Mouse (Mus musculus): ENCODE measurements around the gene Myof. TPM values are rescaled to one million over a fixed set of nuclear protein-coding genes. Genes with fewer than 3 reads are reported as not detected.
A peak's percentile ranks its signal among the peaks of the same experiment; 100 is the strongest.

Gene Myof
- polyA plus RNA-seq, 1 experiment = 228 TPM

DNA sequence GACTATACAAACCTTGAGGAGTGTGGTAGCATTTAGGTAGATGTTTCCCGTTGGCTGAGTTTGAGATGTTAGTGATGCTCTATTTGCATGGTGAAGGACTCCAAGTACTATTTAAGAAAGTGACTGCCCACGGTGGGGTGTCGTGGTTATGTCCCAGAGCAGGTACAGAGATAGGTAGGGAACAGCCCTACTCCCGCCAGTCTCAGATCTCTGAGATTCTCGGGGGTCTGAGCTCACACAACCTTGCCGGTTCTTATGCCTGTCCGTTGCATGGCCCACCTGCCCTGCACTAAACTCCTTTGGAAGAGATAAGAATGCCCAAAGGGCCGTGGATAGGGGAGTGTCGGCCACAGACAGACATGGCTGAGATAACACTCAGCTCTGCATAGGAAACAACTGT, 12.2 kb downstream of the Myof start:
- Histone ChIP-seq H3K4me3 (ENCODE audit: insufficient read depth, low read length) (no peak overlapping the region), H3K4me1 (ENCODE audit: control insufficient read depth, insufficient read depth, low read length) (peaks cover 42% of the 10 kb centered on the region), H3K27ac (ENCODE audit: insufficient read depth, low read length) (peak overlapping the region; percentile 32; the same call in 1 of the 2 replicates)
- TF ChIP-seq CTCF (IDR thresholded peaks at IDR 0.05; ENCODE audit: borderline replicate concordance, insufficient read depth, low read length) (no peak), POLR2A (IDR thresholded peaks at IDR 0.05; ENCODE audit: low read depth, low read length) (no peak)

DNA sequence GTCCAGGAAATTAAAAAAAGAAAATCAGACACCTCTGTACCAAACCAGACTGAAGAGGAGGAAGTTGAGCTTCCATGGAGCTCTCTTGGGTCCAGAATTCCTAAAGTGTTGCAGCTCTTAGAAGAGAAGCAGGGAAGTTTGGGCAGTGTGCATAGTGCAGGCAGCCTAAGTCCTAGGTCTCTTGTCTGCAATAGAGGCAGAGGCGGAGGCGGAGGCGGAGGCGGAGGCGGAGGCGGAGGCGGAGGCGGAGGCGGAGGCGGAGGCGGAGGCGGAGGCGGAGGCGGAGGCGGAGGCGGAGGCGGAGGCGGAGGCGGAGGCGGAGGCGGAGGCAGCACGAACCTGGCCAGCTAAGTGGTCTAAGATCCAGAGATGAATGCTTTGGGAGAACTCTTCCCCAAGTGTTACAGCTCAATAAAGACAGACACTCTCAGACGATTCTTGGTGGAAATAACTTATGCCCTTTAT, 12.7 kb downstream of the Myof start:
- TF ChIP-seq CTCF (IDR thresholded peaks at IDR 0.05; ENCODE audit: borderline replicate concordance, insufficient read depth, low read length) (no peak), POLR2A (IDR thresholded peaks at IDR 0.05; ENCODE audit: low read depth, low read length) (peak; percentile 51; the same call in 1 of the 2 replicates)
- Histone ChIP-seq H3K27ac (ENCODE audit: insufficient read depth, low read length) (peak overlapping the region; percentile 39), H3K4me1 (ENCODE audit: control insufficient read depth, insufficient read depth, low read length) (peaks cover 47% of the 10 kb centered on the region), H3K4me3 (ENCODE audit: insufficient read depth, low read length) (no peak overlapping the region)

DNA sequence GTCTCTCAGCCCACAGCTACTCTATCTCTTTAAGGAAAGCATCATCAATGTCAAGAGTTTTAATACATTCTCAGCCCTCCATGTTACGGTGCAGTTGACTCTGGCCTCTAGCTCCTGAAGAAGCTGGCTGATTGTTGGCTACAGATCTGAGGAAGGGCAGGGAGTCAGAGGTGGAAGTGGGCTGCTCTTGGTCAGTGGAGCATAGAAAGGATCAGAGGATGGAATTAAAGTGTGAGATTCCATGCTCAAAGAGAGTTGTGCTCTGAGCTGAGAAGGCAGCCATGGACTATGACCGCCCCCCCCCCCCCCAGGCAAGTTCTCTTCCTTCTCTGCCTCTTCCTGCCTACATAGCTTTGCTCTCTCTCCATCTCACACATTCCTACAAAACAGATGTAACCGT, 13.5 kb downstream of the Myof start:
- no peak for TF ChIP-seq POLR2A (IDR thresholded peaks at IDR 0.05; ENCODE audit: low read depth, low read length)
- no peak for TF ChIP-seq CTCF (IDR thresholded peaks at IDR 0.05; ENCODE audit: borderline replicate concordance, insufficient read depth, low read length)
- Histone ChIP-seq H3K4me1 (ENCODE audit: control insufficient read depth, insufficient read depth, low read length) (peaks cover 52% of the 10 kb centered on the region), H3K27ac (ENCODE audit: insufficient read depth, low read length) (peak overlapping the region; percentile 39), H3K4me3 (ENCODE audit: insufficient read depth, low read length) (no peak overlapping the region)

DNA sequence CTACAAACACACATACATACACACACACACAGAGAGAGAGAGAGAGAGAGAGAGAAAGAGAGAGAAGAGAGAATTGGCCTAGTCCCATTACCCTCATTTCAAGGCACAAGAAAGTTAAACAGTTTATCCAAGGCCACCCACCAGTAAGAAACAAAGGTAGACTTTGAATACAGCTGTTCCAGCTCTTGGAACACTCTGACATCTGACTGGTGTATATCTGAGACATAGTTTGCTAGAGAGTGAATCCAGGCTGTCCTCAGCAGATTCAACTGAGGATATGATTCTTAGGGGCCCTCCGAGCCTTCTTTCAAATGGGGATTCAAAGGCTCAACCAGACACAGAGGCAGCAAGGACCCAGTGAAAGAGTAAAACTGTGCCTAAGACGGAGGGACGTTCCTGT, 14.1 kb downstream of the Myof start:
- H3K4me1 ChIP-seq (ENCODE audit: control insufficient read depth, insufficient read depth, low read length) = peaks cover 57% of the 10 kb centered on the region
- TF ChIP-seq CTCF (IDR thresholded peaks at IDR 0.05; ENCODE audit: borderline replicate concordance, insufficient read depth, low read length) = no peak
- no peak for TF ChIP-seq POLR2A (IDR thresholded peaks at IDR 0.05; ENCODE audit: low read depth, low read length)
- H3K27ac ChIP-seq (ENCODE audit: insufficient read depth, low read length) = peak overlapping the region; percentile 39
- H3K4me3 ChIP-seq (ENCODE audit: insufficient read depth, low read length) = no peak overlapping the region

DNA sequence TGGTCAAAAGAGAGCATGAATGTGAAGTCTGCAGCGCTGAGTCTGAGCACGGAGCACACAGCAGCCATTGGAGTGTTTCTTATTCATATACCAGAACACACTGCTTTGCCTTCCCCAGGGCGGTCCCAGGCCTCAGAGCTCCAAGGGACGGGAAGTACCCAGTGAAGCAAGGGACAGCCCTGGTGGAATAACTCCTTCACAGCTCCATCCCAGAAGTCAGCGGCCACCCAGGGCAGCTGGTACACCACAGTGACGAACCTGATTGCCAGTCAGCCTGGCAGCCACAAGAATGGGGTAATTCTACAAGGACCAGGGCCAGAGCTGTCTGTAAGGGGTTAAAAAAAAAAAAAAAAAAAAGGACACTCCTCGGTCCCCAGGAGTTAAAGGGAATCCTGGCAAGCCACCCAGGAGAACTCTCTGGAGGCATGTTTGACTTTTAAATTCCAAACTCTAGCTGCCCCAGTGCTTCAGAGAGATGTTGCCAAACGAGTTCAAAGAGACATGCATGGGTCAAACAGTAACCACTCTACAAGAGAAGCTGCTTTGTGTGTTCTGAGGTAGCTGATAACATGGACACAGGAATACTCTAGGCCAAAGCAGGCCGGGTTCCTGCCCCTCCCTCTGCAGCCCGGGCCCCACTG, 15.4 kb downstream of the Myof start:
- H3K4me1 ChIP-seq (ENCODE audit: control insufficient read depth, insufficient read depth, low read length) = peaks cover 56% of the 10 kb centered on the region
- TF ChIP-seq POLR2A (IDR thresholded peaks at IDR 0.05; ENCODE audit: low read depth, low read length) = no peak
- no peak for TF ChIP-seq CTCF (IDR thresholded peaks at IDR 0.05; ENCODE audit: borderline replicate concordance, insufficient read depth, low read length)
- no peak overlapping the region for H3K4me3 ChIP-seq (ENCODE audit: insufficient read depth, low read length)
- peak overlapping the region; percentile 100 for H3K27ac ChIP-seq (ENCODE audit: insufficient read depth, low read length)

DNA sequence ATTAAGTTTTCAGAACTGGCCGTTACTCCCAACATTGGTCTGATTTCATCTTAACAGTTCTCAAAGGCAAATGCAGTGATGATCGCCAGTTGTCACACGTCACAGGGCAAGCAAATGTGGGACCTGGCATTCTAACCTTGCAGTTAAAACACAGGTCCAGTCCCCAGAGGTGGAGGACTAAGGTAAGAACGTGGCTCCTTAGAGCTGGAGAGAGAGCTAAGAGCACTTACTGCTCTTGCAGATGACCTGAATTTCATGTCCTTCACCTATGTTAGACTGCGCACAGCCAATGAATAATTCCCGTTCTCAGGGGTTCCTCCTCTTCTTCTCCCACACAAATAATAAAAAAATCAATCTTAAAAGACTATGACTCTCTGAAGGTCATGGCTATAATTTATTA, 16.0 kb downstream of the Myof start:
- no peak for TF ChIP-seq POLR2A (IDR thresholded peaks at IDR 0.05; ENCODE audit: low read depth, low read length)
- no peak for TF ChIP-seq CTCF (IDR thresholded peaks at IDR 0.05; ENCODE audit: borderline replicate concordance, insufficient read depth, low read length)
- peaks cover 54% of the 10 kb centered on the region for H3K4me1 ChIP-seq (ENCODE audit: control insufficient read depth, insufficient read depth, low read length)
- no peak overlapping the region for H3K4me3 ChIP-seq (ENCODE audit: insufficient read depth, low read length)
- H3K27ac ChIP-seq (ENCODE audit: insufficient read depth, low read length) = peak overlapping the region; percentile 100

DNA sequence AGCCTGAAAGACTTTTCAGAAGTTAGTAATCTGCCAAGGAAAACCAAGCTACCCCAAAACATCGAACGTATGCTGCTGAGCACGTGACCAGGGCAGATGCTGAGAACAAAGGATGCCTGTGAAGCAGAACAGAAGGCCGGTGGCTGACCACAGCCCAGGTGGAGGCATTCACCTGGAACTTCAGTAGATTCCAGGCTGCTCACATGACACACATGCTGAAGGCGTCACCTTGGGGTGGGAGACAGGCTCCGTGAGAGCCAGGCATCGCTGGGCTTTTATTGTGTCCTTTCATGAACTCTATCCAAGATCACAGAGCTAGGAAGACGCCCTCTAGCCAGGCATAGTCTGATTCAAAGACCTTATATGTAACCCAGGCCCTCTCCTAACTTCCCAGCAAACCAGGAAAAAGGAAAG, 17.2 kb downstream of the Myof start:
- H3K4me1 ChIP-seq (ENCODE audit: control insufficient read depth, insufficient read depth, low read length) = peaks cover 52% of the 10 kb centered on the region
- TF ChIP-seq CTCF (IDR thresholded peaks at IDR 0.05; ENCODE audit: borderline replicate concordance, insufficient read depth, low read length) (no peak), POLR2A (IDR thresholded peaks at IDR 0.05; ENCODE audit: low read depth, low read length) (no peak)
- no peak overlapping the region for H3K4me3 ChIP-seq (ENCODE audit: insufficient read depth, low read length)
- peak overlapping the region; percentile 100 for H3K27ac ChIP-seq (ENCODE audit: insufficient read depth, low read length)

DNA sequence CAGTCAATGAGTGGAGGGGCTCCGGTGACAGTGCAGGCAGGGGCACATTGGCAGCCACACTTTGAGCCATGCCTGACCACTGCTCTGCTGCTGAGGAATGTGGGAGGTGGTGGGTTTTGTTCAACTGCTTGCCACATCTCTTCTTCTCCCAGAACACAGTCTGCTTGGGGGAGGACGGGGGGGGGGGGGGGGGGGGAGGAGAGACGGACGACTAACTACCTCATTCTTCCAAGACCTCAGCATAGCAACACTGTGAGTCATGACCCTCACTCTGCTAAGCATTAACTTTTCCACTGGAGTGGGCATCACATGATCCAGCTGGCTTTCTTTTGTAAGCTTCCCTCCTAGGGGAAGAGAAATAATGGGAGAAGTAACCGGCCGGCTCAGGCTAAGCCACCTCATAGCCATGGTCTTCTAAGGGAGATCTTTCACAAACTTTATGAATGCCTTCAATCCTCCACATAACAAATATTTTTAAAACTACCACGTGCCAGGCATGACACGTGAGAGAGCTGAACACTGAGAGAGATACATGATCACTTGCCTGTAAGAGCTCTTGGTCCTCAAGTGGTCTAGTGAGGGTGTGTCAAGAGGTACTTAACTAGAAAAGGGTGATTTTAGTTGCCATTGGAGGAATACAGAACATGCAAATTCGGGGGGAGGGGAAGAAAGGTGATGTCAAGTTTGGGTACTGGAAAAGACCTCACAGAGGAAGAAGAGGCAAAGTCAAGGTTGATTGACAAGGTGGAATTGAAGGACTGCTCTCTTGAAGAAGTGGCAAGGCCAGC, 17.9 kb downstream of the Myof start:
- Histone ChIP-seq H3K27ac (ENCODE audit: insufficient read depth, low read length) (peak overlapping the region; percentile 100), H3K4me1 (ENCODE audit: control insufficient read depth, insufficient read depth, low read length) (peaks cover 47% of the 10 kb centered on the region)
- TF ChIP-seq CTCF (IDR thresholded peaks at IDR 0.05; ENCODE audit: borderline replicate concordance, insufficient read depth, low read length) (no peak), POLR2A (IDR thresholded peaks at IDR 0.05; ENCODE audit: low read depth, low read length) (peak; percentile 45)

DNA sequence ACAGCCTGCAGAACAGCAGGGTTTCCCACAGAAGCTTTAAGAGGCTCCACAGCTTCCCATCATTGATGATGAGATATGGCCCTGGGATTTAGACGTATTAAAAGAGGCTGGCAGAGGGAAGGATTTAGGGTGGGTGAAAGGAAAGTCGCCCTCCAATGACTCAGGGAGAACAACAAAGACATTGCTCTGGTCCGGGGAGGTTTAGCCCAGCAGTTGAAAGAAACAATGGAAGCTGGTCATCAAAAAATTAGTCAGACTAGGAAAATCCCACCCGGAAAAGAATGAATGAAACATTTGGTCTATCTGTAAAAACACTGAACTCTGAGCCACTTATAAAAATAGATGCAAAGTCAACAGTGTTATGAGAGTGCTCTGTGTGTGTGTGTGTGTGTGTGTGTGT, 19.8 kb downstream of the Myof start:
- Histone ChIP-seq H3K4me1 (ENCODE audit: control insufficient read depth, insufficient read depth, low read length) (peaks cover 35% of the 10 kb centered on the region), H3K27ac (ENCODE audit: insufficient read depth, low read length) (peak overlapping the region; percentile 98), H3K4me3 (ENCODE audit: insufficient read depth, low read length) (no peak overlapping the region)
- TF ChIP-seq CTCF (IDR thresholded peaks at IDR 0.05; ENCODE audit: borderline replicate concordance, insufficient read depth, low read length) (no peak), POLR2A (IDR thresholded peaks at IDR 0.05; ENCODE audit: low read depth, low read length) (no peak)

More for the DNA sequence above, 17.9 kb downstream of the Myof start:
- no peak overlapping the region for H3K4me3 ChIP-seq (ENCODE audit: insufficient read depth, low read length)

DNA sequence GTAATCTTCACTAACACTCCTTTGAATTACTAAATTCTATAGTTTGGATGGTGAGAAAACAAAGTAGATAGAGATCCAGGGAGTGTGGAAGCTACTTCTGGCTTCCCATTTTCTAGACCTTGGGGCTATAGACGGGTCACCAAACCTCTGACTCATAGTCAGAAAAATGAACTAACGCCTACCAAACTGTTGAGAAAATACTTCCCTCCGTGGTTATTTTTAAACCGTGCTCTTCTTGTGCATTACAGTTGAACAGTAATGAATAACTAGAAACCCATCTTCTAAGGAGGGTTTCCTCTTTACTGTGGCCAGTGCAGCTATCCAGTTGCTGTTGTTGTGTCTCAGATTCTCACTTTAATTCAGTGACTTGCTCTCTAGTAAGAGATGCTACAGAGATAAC, 20.7 kb downstream of the Myof start:
- TF ChIP-seq CTCF (IDR thresholded peaks at IDR 0.05; ENCODE audit: borderline replicate concordance, insufficient read depth, low read length) (no peak), POLR2A (IDR thresholded peaks at IDR 0.05; ENCODE audit: low read depth, low read length) (no peak; the same call in 1 of the 2 replicates)
- H3K4me1 ChIP-seq (ENCODE audit: control insufficient read depth, insufficient read depth, low read length) = peaks cover 34% of the 10 kb centered on the region
- no peak overlapping the region for H3K4me3 ChIP-seq (ENCODE audit: insufficient read depth, low read length)

More for the DNA sequence above, 20.7 kb downstream of the Myof start:
- peak overlapping the region; percentile 98 for H3K27ac ChIP-seq (ENCODE audit: insufficient read depth, low read length)

Measured in embryonic fibroblast, embryonic 13.5 days (primary cell).